Mouse (Mus musculus): ENCODE data around the gene Pcid2.

- TF ChIP-seq GATA1 (IDR thresholded peaks at IDR 0.05; ENCODE audit: borderline replicate concordance, low read length) = no peak
- no peak for TF ChIP-seq FLI1 (IDR thresholded peaks at IDR 0.05; ENCODE audit: low read length)
Observed at GRCm38 (mm10) chr8:13073255-13073654, 32.0 kb downstream of the Pcid2 start.
